Mouse (Mus musculus) G1E (cell line): ENCODE data around the gene Kcnj1.

Experiments
- CTCF ChIP-seq: IDR thresholded peaks from 2 replicates; pipeline ENCODE4 v1.5.1; 2012; ENCODE audit warnings: low read depth, low read length, inconsistent platforms, mixed read lengths
- GATA1 ChIP-seq: IDR thresholded peaks from 2 replicates; pipeline ENCODE4 v1.6.1; 2012; ENCODE audit warnings: borderline replicate concordance, low read length, inconsistent platforms, mixed read lengths
- GATA2 ChIP-seq: IDR thresholded peaks from 2 replicates; pipeline ENCODE4 v1.6.1; 2012; ENCODE audit warnings: low read depth, low read length, inconsistent platforms, borderline replicate concordance
- POLR2AphosphoS5 ChIP-seq: IDR thresholded peaks from 2 replicates; pipeline ENCODE4 v1.6.1; 2012; ENCODE audit warnings: low read depth, low read length, inconsistent platforms; ENCODE audit not compliant: insufficient replicate concordance
- TAL1 ChIP-seq: conservative IDR thresholded peaks from 2 replicates; pipeline ENCODE4 v1.6.1; 2012; ENCODE audit warnings: low read depth, low read length, inconsistent platforms, mixed read lengths

DNA sequence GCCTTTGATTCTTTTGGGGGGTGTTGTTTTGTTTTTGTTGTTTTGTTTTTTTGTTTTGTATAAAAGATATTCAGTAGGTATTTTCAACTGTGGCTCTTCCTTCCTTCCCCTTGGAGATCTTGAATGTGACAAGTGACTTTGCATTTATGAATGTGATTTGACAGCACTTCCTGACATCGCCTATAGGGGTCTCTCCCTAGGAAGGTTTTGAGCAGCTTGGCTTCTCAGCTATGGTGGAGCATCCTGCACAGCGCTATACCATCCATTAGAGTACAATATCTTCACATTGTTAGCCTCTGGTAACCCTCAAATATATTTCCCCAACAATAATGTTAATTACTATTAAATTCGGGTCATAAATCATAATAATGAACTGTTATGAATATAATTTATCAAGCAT is 73.5 kb downstream of the Kcnj1 start:
- TF ChIP-seq CTCF (no peak), TAL1 (no peak), GATA2 (no peak), GATA1 (no peak), POLR2AphosphoS5 (no peak)
